Mouse (Mus musculus) embryo, embryonic 10.5 days (tissue): ENCODE measurements around the gene Gfer.
"Not testable (repeated sequence)": the region's sequence is repeated elsewhere in the genome, so short reads cannot be mapped to it uniquely, and the experiment has no call there.

ENCODE experiments used
- DNase-seq: peaks from one replicate; pipeline ENCODE4 v3.0.0-alpha.2; 2015; ENCODE audit warnings: low spot score

Gene Gfer

GRCm38 (mm10) chr17:24687146-24687595, 8.8 kb downstream of the Gfer start:
- DNase-seq, result peak; percentile 64

GRCm38 (mm10) chr17:24686514-24686913, 9.4 kb downstream of the Gfer start:
- DNase-seq, result peak; percentile 79

GRCm38 (mm10) chr17:24677500-24678080, 18.4 kb downstream of the Gfer start:
- no peak for DNase-seq

- DNase-seq, result no peak
Measured at GRCm38 (mm10) chr17:24676877-24677276, 19.1 kb downstream of the Gfer start.

- peak; percentile 84 for DNase-seq
Measured at GRCm38 (mm10) chr17:24676187-24676586, 19.8 kb downstream of the Gfer start.

GRCm38 (mm10) chr17:24674277-24674676, 21.7 kb downstream of the Gfer start:
- DNase-seq, result no peak

- DNase-seq, result peak; percentile 43
Measured at GRCm38 (mm10) chr17:24672141-24672540, 23.8 kb downstream of the Gfer start.

- DNase-seq, result no peak
Measured at GRCm38 (mm10) chr17:24671346-24671745, 24.6 kb downstream of the Gfer start.

- DNase-seq, result no peak
Measured at GRCm38 (mm10) chr17:24670246-24670844, 25.6 kb downstream of the Gfer start.

GRCm38 (mm10) chr17:24669545-24670245, 26.3 kb downstream of the Gfer start, which contains the start of gene Zfp598:
Zfp598 (plus strand) TSS chr17:24669687.
- peak; percentile 95 for DNase-seq

GRCm38 (mm10) chr17:24669214-24669544, 26.8 kb downstream of the Gfer start:
- not testable (repeated sequence) for DNase-seq

- DNase-seq, result peak; percentile 76
Measured at GRCm38 (mm10) chr17:24667416-24667815, 28.5 kb downstream of the Gfer start.

GRCm38 (mm10) chr17:24667011-24667410, 28.9 kb downstream of the Gfer start:
- not testable (repeated sequence) for DNase-seq

GRCm38 (mm10) chr17:24658017-24658758, 37.8 kb downstream of the Gfer start, which contains the start of gene Npw:
Npw (minus strand) TSS chr17:24658457.
- DNase-seq, result peak; percentile 41

GRCm38 (mm10) chr17:24654969-24655368, 41.0 kb downstream of the Gfer start:
- DNase-seq, result no peak

GRCm38 (mm10) chr17:24653967-24654710, 41.8 kb downstream of the Gfer start:
- DNase-seq, result peak; percentile 95

GRCm38 (mm10) chr17:24651835-24652234, 44.1 kb downstream of the Gfer start:
- DNase-seq, result no peak

GRCm38 (mm10) chr17:24650766-24651165, 45.2 kb downstream of the Gfer start:
- no peak for DNase-seq

GRCm38 (mm10) chr17:24650070-24650616, 45.8 kb downstream of the Gfer start, which contains the start of gene Slc9a3r2:
Slc9a3r2 (minus strand) TSS chr17:24650327.
- peak; percentile 67 for DNase-seq

GRCm38 (mm10) chr17:24649581-24650069, 46.3 kb downstream of the Gfer start:
- DNase-seq, result no peak

- DNase-seq, result no peak
Measured at GRCm38 (mm10) chr17:24648731-24649377, 47.1 kb downstream of the Gfer start.
